In genomic region chr5:124578633-124579317, GRCm38 (mm10) we compare ENCODE assay signal across 8 mouse cellular contexts. TPM values are rescaled to one million over a fixed set of nuclear protein-coding genes. Genes with fewer than 3 reads are reported as not detected.
DNase-seq lines count a peak whose midpoint lies in the region; ATAC-seq and TF ChIP-seq lines count a peak whose summit lies in the region.

Gene Eif2b1 (minus strand): TSS chr5:124579131.
Gene Gtf2h3 (plus strand): TSS chr5:124579140.

- H3K4me3 ChIP-seq in ES-E14 (ENCODE audit: insufficient read depth in 1 of 2, low read depth in 1 of 2, low read length in 2 of 2, poor library complexity in 1 of 2, severe bottlenecking in 1 of 2): peak within 1 kb of the TSS; percentile 86 to 88
- peak within 1 kb of the TSS; percentile 70 for H3K4me3 ChIP-seq in forebrain, embryonic 15.5 days
- H3K4me3 ChIP-seq in lung, adult 2 months (replicated peaks; ENCODE audit: extremely low read depth, low read depth, low read length): peak within 1 kb of the TSS; percentile 91

- intact Hi-C loops in heart, postnatal 25 days (cut with DNase I): loop anchor here (2.0 kb wide), 1 partner anchor 26 kb away; the partner anchor contains the start of gene Ddx55

- H3K36me3 ChIP-seq in ES-E14 (ENCODE audit: control insufficient read depth, insufficient read depth, low read length, poor library complexity, severe bottlenecking): peaks cover 29% of the 10 kb centered on the region
- H3K36me3 ChIP-seq in forebrain, embryonic 15.5 days: peaks cover 40% of the 10 kb centered on the region

- under 1% methylated on average over 51 of the region's 51 CpGs for WGBS in forebrain, embryonic 15.5 days
- WGBS in lung, adult 2 months: 1% methylated on average over 51 of the region's 51 CpGs

- H3K27me3 ChIP-seq in forebrain, embryonic 15.5 days: no peaks in the 10 kb centered on the region

- peak within 1 kb of the TSS; percentile 90 for H3K4me2 ChIP-seq in forebrain, embryonic 15.5 days (replicated peaks)

- H3K4me1 ChIP-seq in ES-E14 (ENCODE audit: control insufficient read depth in 2 of 2, insufficient read depth in 2 of 2, low read length in 2 of 2, poor library complexity in 1 of 2): peaks cover 0 to 4% of the 10 kb centered on the region in 2 experiments; a peak in 2 of 4 replicates
- H3K4me1 ChIP-seq in forebrain, embryonic 15.5 days: peaks cover 26% of the 10 kb centered on the region
- H3K4me1 ChIP-seq in lung, adult 2 months (ENCODE audit: control insufficient read depth, insufficient read depth, low read length): peaks cover 2% of the 10 kb centered on the region; the same call in 1 of the 2 replicates

- ATAC-seq in forebrain, embryonic 15.5 days (replicated peaks): peak; percentile 96
- peak; percentile 94 for ATAC-seq in neutrophil, adult 5-6 weeks (ENCODE audit: extremely low read depth, insufficient number of reproducible peaks, low FRiP score, poor library complexity, severe bottlenecking)

- peak; percentile 92 for TF ChIP-seq POLR2A in lung, adult 2 months (IDR thresholded peaks at IDR 0.05; ENCODE audit: borderline replicate concordance, extremely low read depth, low read depth, low read length)

- in situ Hi-C loops in ES-E14 (cut with MboI; ENCODE audit: low sequenced_read_pairs in 2 of 2, unreplicated experiment in 2 of 2): no loop called here

- H3K9ac ChIP-seq in ES-E14 (ENCODE audit: insufficient read depth, low read depth, low read length, poor library complexity, severe bottlenecking): peak within 1 kb of the TSS; percentile 83
- H3K9ac ChIP-seq in forebrain, embryonic 15.5 days (replicated peaks): peak within 1 kb of the TSS; percentile 76

- no peak within 1 kb of the TSS for H3K27ac ChIP-seq in ES-E14 (ENCODE audit: insufficient read depth, low read depth, low read length, poor library complexity, severe bottlenecking)
- peak within 1 kb of the TSS; percentile 64 for H3K27ac ChIP-seq in forebrain, embryonic 15.5 days (replicated peaks)

- no peaks in the 10 kb centered on the region; the same call in 1 of the 2 replicates for H3K9me3 ChIP-seq in ES-E14 (ENCODE audit: control insufficient read depth, insufficient read depth, low read depth, low read length)
- H3K9me3 ChIP-seq in forebrain, embryonic 15.5 days: no peaks in the 10 kb centered on the region

- TF ChIP-seq CTCF in lung, adult 2 months (IDR thresholded peaks at IDR 0.05; ENCODE audit: insufficient read depth, low read length): no peak

- DNase-seq in ES-E14 (ENCODE audit: low read depth, low spot score): peak; percentile 79
- peak; percentile 89 for DNase-seq in cerebellum, adult 11-12 months
- DNase-seq in heart, postnatal 25 days (ENCODE audit: low spot score): peak; percentile 83
- peak; percentile 89 to 97 for DNase-seq in layer of hippocampus, adult 18-20 months (ENCODE audit: low spot score in 2 of 2)
- DNase-seq in lung, adult 2 months: peak; percentile 95
- peak; percentile 76 to 85 for DNase-seq in thymus, adult 18-20 months

TF ChIP-seq in ES-E14, 5 proteins besides CTCF, POLR2A, EP300 and RAD21:
- TF ChIP-seq ZC3H11A (IDR thresholded peaks at IDR 0.05; ENCODE audit: borderline replicate concordance, low read depth, low read length) (peak; percentile 54; the same call in 1 of the 2 replicates), ZNF384 (IDR thresholded peaks at IDR 0.05; ENCODE audit: low read depth, low read length) (no peak), CHD2 (IDR thresholded peaks at IDR 0.05; ENCODE audit: low read depth, low read length) (no peak), MAFK (IDR thresholded peaks at IDR 0.05; ENCODE audit: insufficient read depth, low read depth, low read length) (no peak), HCFC1 (IDR thresholded peaks at IDR 0.05; ENCODE audit: borderline replicate concordance, insufficient read depth, low read length) (peak; percentile 87)

RNA-seq across cellular contexts. Expression of gene Eif2b1, which starts in this region (rescaled TPM):
- total RNA-seq in ES-E14 (2012; rRNA removed): 51.5 and 60.4 TPM in 2 replicates
- polyA plus RNA-seq in forebrain, embryonic 15.5 days (2015; fragmentation: Nextera tagmentation; extraction: Ambion mirVana): 70.3 and 70.5 TPM in 2 replicates
- 10 to 100 TPM; 27.8 to 33.3 TPM for total RNA-seq in heart, postnatal 25 days (2021)
- total RNA-seq in layer of hippocampus, adult 18-20 months (2021): 10 to 100 TPM; 32.7 to 37.5 TPM
- polyA plus RNA-seq in lung, adult 2 months (2012; rRNA removed): 11.8 and 18.4 TPM in 2 replicates
- total RNA-seq in neutrophil, adult 5-6 weeks (2017): 24.1 and 24.7 TPM in 2 replicates

RNA-seq across cellular contexts. Expression of gene Gtf2h3, which starts in this region (rescaled TPM):
- total RNA-seq in ES-E14 (2012; rRNA removed): 71.5 and 74.1 TPM in 2 replicates
- polyA plus RNA-seq in forebrain, embryonic 15.5 days (2015; fragmentation: Nextera tagmentation; extraction: Ambion mirVana): 52.6 and 57.3 TPM in 2 replicates
- total RNA-seq in heart, postnatal 25 days (2021): 10 to 100 TPM; 19.8 to 22.6 TPM
- total RNA-seq in layer of hippocampus, adult 18-20 months (2021): 10 to 100 TPM; 28.3 to 30.7 TPM
- polyA plus RNA-seq in lung, adult 2 months (2012; rRNA removed): 20.1 and 30.4 TPM in 2 replicates
- total RNA-seq in neutrophil, adult 5-6 weeks (2017): 18.7 and 25.5 TPM in 2 replicates
